Mouse (Mus musculus): ENCODE data around the gene Bank1. TPM values are rescaled to one million over a fixed set of nuclear protein-coding genes. Genes with fewer than 3 reads are reported as not detected.

The Bank1 gene
- total and polyA plus RNA-seq, 3 experiments = 0.11 TPM; not detected in 2

- no peak for TF ChIP-seq POLR2AphosphoS5 (IDR thresholded peaks at IDR 0.05; ENCODE audit: insufficient replicate concordance, low read depth, low read length)
- TF ChIP-seq CTCF (IDR thresholded peaks at IDR 0.05; ENCODE audit: low read depth, low read length) = no peak
- TF ChIP-seq GATA2 (IDR thresholded peaks at IDR 0.05; ENCODE audit: borderline replicate concordance, low read depth, low read length) = no peak
- TF ChIP-seq TAL1 (conservative IDR thresholded peaks at IDR 0.05; ENCODE audit: low read depth, low read length) = no peak
- no peak for TF ChIP-seq GATA1 (IDR thresholded peaks at IDR 0.05; ENCODE audit: borderline replicate concordance, low read length)
- ATAC-seq (ENCODE audit: extremely low read depth, insufficient number of reproducible peaks, low FRiP score, poor library complexity, severe bottlenecking) (no peak), DNase-seq (ENCODE audit: low spot score) (no peak)
- Histone ChIP-seq H3K4me3 (ENCODE audit: low read depth, low read length) (no peak overlapping the region), H3K27me3 (ENCODE audit: insufficient read depth, low read length) (no peaks in the 10 kb centered on the region), H3K9me3 (replicated peaks) (no peaks in the 10 kb centered on the region), H3K4me1 (ENCODE audit: insufficient read depth, low read depth, low read length) (no peaks in the 10 kb centered on the region), H3K36me3 (replicated peaks) (no peaks in the 10 kb centered on the region)
Observed at GRCm38 (mm10) chr3:136109411-136110139, 216.3 kb downstream of the Bank1 start.

DNA sequence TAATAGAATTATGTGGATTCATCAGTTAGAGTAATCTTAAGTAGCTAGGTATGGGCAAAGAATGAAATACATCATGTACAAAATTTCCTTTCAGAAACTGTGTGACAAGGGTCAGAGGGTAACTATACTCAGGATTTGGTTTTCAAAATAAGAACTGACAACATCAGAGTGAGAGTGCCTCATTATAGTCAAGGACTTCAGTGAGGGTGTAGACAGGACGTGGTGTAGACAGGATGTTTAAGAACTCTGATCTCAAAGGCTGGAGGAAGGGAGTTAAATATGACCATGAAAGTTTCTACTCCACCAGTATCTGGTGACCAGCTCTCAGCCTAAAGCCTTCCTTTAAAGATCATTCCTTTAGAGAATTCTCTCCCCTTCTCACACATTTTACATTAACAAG, 219.4 kb downstream of the Bank1 start:
- no peaks in the 10 kb centered on the region for H3K27me3 ChIP-seq (ENCODE audit: insufficient read depth, low read length)
- no peak overlapping the region for H3K4me3 ChIP-seq (ENCODE audit: low read depth, low read length)
- DNase-seq (ENCODE audit: low spot score) = no peak
- H3K9me3 ChIP-seq (replicated peaks) = no peaks in the 10 kb centered on the region
- ATAC-seq (ENCODE audit: extremely low read depth, insufficient number of reproducible peaks, low FRiP score, poor library complexity, severe bottlenecking) = no peak
- no peak for TF ChIP-seq GATA1 (IDR thresholded peaks at IDR 0.05; ENCODE audit: borderline replicate concordance, low read length)
- TF ChIP-seq GATA2 (IDR thresholded peaks at IDR 0.05; ENCODE audit: borderline replicate concordance, low read depth, low read length) = no peak
- no peak for TF ChIP-seq POLR2AphosphoS5 (IDR thresholded peaks at IDR 0.05; ENCODE audit: insufficient replicate concordance, low read depth, low read length)
- no peak for TF ChIP-seq CTCF (IDR thresholded peaks at IDR 0.05; ENCODE audit: low read depth, low read length)
- TF ChIP-seq TAL1 (conservative IDR thresholded peaks at IDR 0.05; ENCODE audit: low read depth, low read length) = no peak
- H3K4me1 ChIP-seq (ENCODE audit: insufficient read depth, low read depth, low read length) = no peaks in the 10 kb centered on the region
- no peaks in the 10 kb centered on the region for H3K36me3 ChIP-seq (replicated peaks)

- H3K9me3 ChIP-seq (replicated peaks) = no peaks in the 10 kb centered on the region
- ATAC-seq (ENCODE audit: extremely low read depth, insufficient number of reproducible peaks, low FRiP score, poor library complexity, severe bottlenecking) = no peak
- H3K4me3 ChIP-seq (ENCODE audit: low read depth, low read length) = no peak overlapping the region
- no peak for DNase-seq (ENCODE audit: low spot score)
- H3K4me1 ChIP-seq (ENCODE audit: insufficient read depth, low read depth, low read length) = peaks cover 3% of the 10 kb centered on the region; the same call in 1 of the 2 replicates
- H3K27me3 ChIP-seq (ENCODE audit: insufficient read depth, low read length) = peaks cover 3% of the 10 kb centered on the region; the same call in 1 of the 2 replicates
- TF ChIP-seq CTCF (IDR thresholded peaks at IDR 0.05; ENCODE audit: low read depth, low read length) (no peak), POLR2AphosphoS5 (IDR thresholded peaks at IDR 0.05; ENCODE audit: insufficient replicate concordance, low read depth, low read length) (no peak), TAL1 (conservative IDR thresholded peaks at IDR 0.05; ENCODE audit: low read depth, low read length) (no peak), GATA1 (IDR thresholded peaks at IDR 0.05; ENCODE audit: borderline replicate concordance, low read length) (no peak), GATA2 (IDR thresholded peaks at IDR 0.05; ENCODE audit: borderline replicate concordance, low read depth, low read length) (no peak)
- no peaks in the 10 kb centered on the region for H3K36me3 ChIP-seq (replicated peaks)
Observed at GRCm38 (mm10) chr3:136103339-136103738, 222.5 kb downstream of the Bank1 start.

DNA sequence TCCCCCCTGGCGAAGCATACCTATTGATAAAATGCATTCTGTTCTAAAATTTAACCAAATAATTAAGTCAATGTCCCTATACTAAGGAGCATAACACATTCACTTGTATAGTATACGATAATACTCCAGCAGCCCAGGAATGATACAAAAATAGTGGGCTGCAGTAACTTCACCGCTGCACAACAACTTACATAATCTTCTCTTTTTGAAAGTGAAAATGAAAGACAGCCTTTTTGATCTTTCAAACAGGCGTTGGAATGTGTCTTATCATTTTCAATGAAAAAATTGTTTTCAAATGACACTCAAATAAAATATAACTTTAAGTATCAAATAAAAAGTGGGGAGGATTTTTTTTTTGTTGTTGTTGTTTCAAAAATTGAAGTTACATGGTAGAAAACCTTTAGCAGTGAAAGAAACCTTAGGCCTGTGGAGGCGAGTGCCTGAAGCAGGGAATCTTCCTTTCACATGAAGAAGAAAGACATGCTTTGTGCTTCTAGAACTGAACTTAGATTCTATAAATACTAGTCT, 224.8 kb downstream of the Bank1 start:
- Histone ChIP-seq H3K36me3 (replicated peaks) (no peaks in the 10 kb centered on the region), H3K4me1 (ENCODE audit: insufficient read depth, low read depth, low read length) (peaks cover 3% of the 10 kb centered on the region; the same call in 1 of the 2 replicates), H3K9me3 (replicated peaks) (no peaks in the 10 kb centered on the region), H3K27me3 (ENCODE audit: insufficient read depth, low read length) (peaks cover 3% of the 10 kb centered on the region; the same call in 1 of the 2 replicates), H3K4me3 (ENCODE audit: low read depth, low read length) (no peak overlapping the region)
- ATAC-seq (ENCODE audit: extremely low read depth, insufficient number of reproducible peaks, low FRiP score, poor library complexity, severe bottlenecking) (no peak), DNase-seq (ENCODE audit: low spot score) (no peak)
- TF ChIP-seq GATA2 (IDR thresholded peaks at IDR 0.05; ENCODE audit: borderline replicate concordance, low read depth, low read length) (no peak), TAL1 (conservative IDR thresholded peaks at IDR 0.05; ENCODE audit: low read depth, low read length) (no peak), GATA1 (IDR thresholded peaks at IDR 0.05; ENCODE audit: borderline replicate concordance, low read length) (no peak), POLR2AphosphoS5 (IDR thresholded peaks at IDR 0.05; ENCODE audit: insufficient replicate concordance, low read depth, low read length) (no peak), CTCF (IDR thresholded peaks at IDR 0.05; ENCODE audit: low read depth, low read length) (no peak)

- ATAC-seq (ENCODE audit: extremely low read depth, insufficient number of reproducible peaks, low FRiP score, poor library complexity, severe bottlenecking) (no peak), DNase-seq (ENCODE audit: low spot score) (no peak)
- peaks cover 3% of the 10 kb centered on the region; the same call in 1 of the 2 replicates for H3K4me1 ChIP-seq (ENCODE audit: insufficient read depth, low read depth, low read length)
- H3K9me3 ChIP-seq (replicated peaks) = no peaks in the 10 kb centered on the region
- H3K27me3 ChIP-seq (ENCODE audit: insufficient read depth, low read length) = peaks cover 3% of the 10 kb centered on the region; the same call in 1 of the 2 replicates
- no peaks in the 10 kb centered on the region for H3K36me3 ChIP-seq (replicated peaks)
- H3K4me3 ChIP-seq (ENCODE audit: low read depth, low read length) = no peak overlapping the region
- TF ChIP-seq GATA1 (IDR thresholded peaks at IDR 0.05; ENCODE audit: borderline replicate concordance, low read length) = no peak
- no peak for TF ChIP-seq GATA2 (IDR thresholded peaks at IDR 0.05; ENCODE audit: borderline replicate concordance, low read depth, low read length)
- no peak for TF ChIP-seq TAL1 (conservative IDR thresholded peaks at IDR 0.05; ENCODE audit: low read depth, low read length)
- TF ChIP-seq POLR2AphosphoS5 (IDR thresholded peaks at IDR 0.05; ENCODE audit: insufficient replicate concordance, low read depth, low read length) = no peak
- no peak for TF ChIP-seq CTCF (IDR thresholded peaks at IDR 0.05; ENCODE audit: low read depth, low read length)
Observed at GRCm38 (mm10) chr3:136100292-136100691, 225.6 kb downstream of the Bank1 start.

GRCm38 (mm10) chr3:136086948-136087660, 238.8 kb downstream of the Bank1 start:
- Histone ChIP-seq H3K36me3 (replicated peaks) (no peaks in the 10 kb centered on the region), H3K27me3 (ENCODE audit: insufficient read depth, low read length) (no peaks in the 10 kb centered on the region), H3K4me3 (ENCODE audit: low read depth, low read length) (no peak overlapping the region), H3K9me3 (replicated peaks) (no peaks in the 10 kb centered on the region), H3K4me1 (ENCODE audit: insufficient read depth, low read depth, low read length) (peaks cover 13% of the 10 kb centered on the region)
- no peak for ATAC-seq (ENCODE audit: extremely low read depth, insufficient number of reproducible peaks, low FRiP score, poor library complexity, severe bottlenecking)
- TF ChIP-seq POLR2AphosphoS5 (IDR thresholded peaks at IDR 0.05; ENCODE audit: insufficient replicate concordance, low read depth, low read length) = no peak
- no peak for TF ChIP-seq CTCF (IDR thresholded peaks at IDR 0.05; ENCODE audit: low read depth, low read length)
- no peak for TF ChIP-seq TAL1 (conservative IDR thresholded peaks at IDR 0.05; ENCODE audit: low read depth, low read length)
- no peak for TF ChIP-seq GATA1 (IDR thresholded peaks at IDR 0.05; ENCODE audit: borderline replicate concordance, low read length)
- no peak for TF ChIP-seq GATA2 (IDR thresholded peaks at IDR 0.05; ENCODE audit: borderline replicate concordance, low read depth, low read length)
- no peak for DNase-seq (ENCODE audit: low spot score)
